Mouse (Mus musculus) stomach, postnatal 0 days (tissue): ENCODE results near the gene Gm28374.

Experiments used
- CTCF ChIP-seq: IDR thresholded peaks from 2 replicates; pipeline ENCODE4 v1.5.1; 2016; ENCODE audit warnings: antibody characterized with exemption, low read depth, mild to moderate bottlenecking, moderate library complexity
- EP300 ChIP-seq: optimal IDR thresholded peaks from 2 replicates; pipeline ENCODE3; 2016; ENCODE audit warnings: antibody characterized with exemption

- TF ChIP-seq CTCF (no peak), EP300 (no peak)
Observed at GRCm38 (mm10) chr19:6101186-6101585, 19.1 kb upstream of the Gm28374 start.
